24 mouse cellular contexts compared by ENCODE assay signal in genomic region chr4:120914501-120914900, GRCm38 (mm10). TPM values are rescaled to one million over a fixed set of nuclear protein-coding genes. Genes with fewer than 3 reads are reported as not detected.
DNase-seq lines count a peak whose midpoint lies in the region; ATAC-seq and TF ChIP-seq lines count a peak whose summit lies in the region.
"Had no signal": no experiment of that assay in that cellular context is flagged by ENCODE, and none has a peak within 500 bp of the region (broad histone marks: within the 10 kb centered on the region; RNA-seq: fewer than 3 reads in every experiment).

No protein-coding gene starts in this region.

- H3K36me3 ChIP-seq in G1E (replicated peaks) = peaks cover 3% of the 10 kb centered on the region
- H3K36me3 ChIP-seq: embryonic facial prominence, embryonic 12.5 days had no signal

- DNase-seq in lung, postnatal 36 days = peak; percentile 13
- DNase-seq in lung, postnatal 25 days (ENCODE audit: low spot score) = no peak
- peak; percentile 52 for DNase-seq in G1E (ENCODE audit: low spot score)
- no peak for DNase-seq in adrenal gland, postnatal 4 days (ENCODE audit: low spot score in 2 of 2)
- no peak for DNase-seq in cerebellum, postnatal 14 days
- no peak for DNase-seq in gastrocnemius, postnatal 36 days
- DNase-seq: adrenal gland, postnatal 36 days; cerebellum, adult 11-12 months; cerebellum, postnatal 10 days; gastrocnemius, adult 2 months; heart, adult 18-20 months; heart, postnatal 10 days; kidney, postnatal 25 days; layer of hippocampus, postnatal 36 days; lung, adult 2 months; lung, postnatal 14 days; thymus, postnatal 25 days had no signal

- peaks cover 42% of the 10 kb centered on the region for H3K4me1 ChIP-seq in G1E (ENCODE audit: insufficient read depth, low read depth, low read length)
- H3K4me1 ChIP-seq: embryonic facial prominence, embryonic 12.5 days; heart, embryonic 12.5 days; hindbrain, embryonic 12.5 days; limb, embryonic 12.5 days; midbrain, embryonic 10.5 days had no signal

- no peaks in the 10 kb centered on the region for H3K27me3 ChIP-seq in G1E (ENCODE audit: insufficient read depth, low read length)
- H3K27me3 ChIP-seq: embryonic facial prominence, embryonic 12.5 days; hindbrain, embryonic 12.5 days; limb, embryonic 12.5 days had no signal

- no peak for TF ChIP-seq CTCF in G1E (IDR thresholded peaks at IDR 0.05; ENCODE audit: low read depth, low read length)

- intact Hi-C loops in gastrocnemius, postnatal 36 days (cut with DNase I) = loop anchor here (5.0 kb wide), 1 partner anchor 62 kb away; the partner anchor contains the start of gene Rims3

- H3K4me3 ChIP-seq in G1E (ENCODE audit: low read depth, low read length) = peak overlapping the region; percentile 34; the same call in 1 of the 2 replicates
- H3K4me3 ChIP-seq: embryonic facial prominence, embryonic 12.5 days; gastrocnemius, adult 2 months; heart, embryonic 12.5 days; hindbrain, embryonic 12.5 days; limb, embryonic 12.5 days; midbrain, embryonic 10.5 days had no signal

- ATAC-seq in G1E (ENCODE audit: extremely low read depth, insufficient number of reproducible peaks, low FRiP score, poor library complexity, severe bottlenecking) = peak; percentile 74
- peak; percentile 80 to 87 for ATAC-seq in hematopoietic stem cell, adult 5-6 weeks (replicated peaks in 1 of 2; ENCODE audit: insufficient read depth in 1 of 2, low FRiP score in 2 of 2, low TSS enrichment in 1 of 2, low read depth in 1 of 2, poor library complexity in 2 of 2, severe bottlenecking in 2 of 2)
- ATAC-seq: intestine, postnatal 0 days had no signal

- no peaks in the 10 kb centered on the region for H3K9me3 ChIP-seq in G1E (replicated peaks)
- H3K9me3 ChIP-seq: embryonic facial prominence, embryonic 12.5 days; heart, embryonic 12.5 days; hindbrain, embryonic 12.5 days; limb, embryonic 12.5 days; midbrain, embryonic 10.5 days had no signal

RNA-seq across cellular contexts. Expression of gene Exo5, which starts 10.3 kb away (rescaled TPM):
- total RNA-seq in G1E (2014; fragmentation: Nextera tagmentation) (9.2 TPM in 2 replicates), G1E (2017) (12.6 and 14.5 TPM in 2 replicates)
- polyA plus RNA-seq in G1E (2012) = 4.7 and 5.5 TPM in 2 replicates
- total RNA-seq in hematopoietic stem cell, adult 5-6 weeks (2017) = 26.9 and 27.3 TPM in 2 replicates
- total RNA-seq in adrenal gland, postnatal 4 days (2021) = 10 to 100 TPM; 17.0 TPM
- 1 to 10 TPM; 1.4 TPM for total RNA-seq in gastrocnemius, postnatal 36 days (2021)

RNA-seq across cellular contexts. Expression of gene Zfp69, which starts 37.0 kb away (rescaled TPM):
- total RNA-seq in G1E (2014; fragmentation: Nextera tagmentation) (6.6 and 8.1 TPM in 2 replicates), G1E (2017) (3.8 and 4.9 TPM in 2 replicates)
- polyA plus RNA-seq in G1E (2012) = 1.8 and 2.7 TPM in 2 replicates
- 4.2 and 4.3 TPM in 2 replicates for total RNA-seq in hematopoietic stem cell, adult 5-6 weeks (2017)
- total RNA-seq in adrenal gland, postnatal 4 days (2021) = 1 to 10 TPM; 5.8 to 6.7 TPM
- under 1 TPM; 0.48 to 0.59 TPM for total RNA-seq in gastrocnemius, postnatal 36 days (2021)

RNA-seq across cellular contexts. Expression of gene Rims3, which starts 59.9 kb away (rescaled TPM):
- total RNA-seq in G1E (2014; fragmentation: Nextera tagmentation) = not detected in 2 replicates
- 0.06 and 0.16 TPM in 2 replicates for total RNA-seq in G1E (2017)
- not detected in 2 replicates for polyA plus RNA-seq in G1E (2012)
- total RNA-seq in hematopoietic stem cell, adult 5-6 weeks (2017) = 0.30 and 1.2 TPM in 2 replicates
- 10 to 100 TPM; 11.8 to 13.9 TPM for total RNA-seq in adrenal gland, postnatal 4 days (2021)
- under 1 TPM in 1 of 2 experiments, not detected in 1; 0.05 TPM for total RNA-seq in gastrocnemius, postnatal 36 days (2021)

Comparison
In these comparisons a context has a peak if more than half of its experiments do, and no peak if none do; other contexts are left out.
1. DNase-seq: peak in lung, postnatal 36 days (single experiment) and G1E (single experiment); none in lung, postnatal 25 days (single experiment), adrenal gland, postnatal 4 days (0 of 2), cerebellum, postnatal 14 days (0 of 2) and gastrocnemius, postnatal 36 days (0 of 2).
2. RNA of gene Exo5, which starts 10.3 kb away (total RNA-seq): 26.9 to 27.3 TPM in hematopoietic stem cell, adult 5-6 weeks, 17.0 TPM in adrenal gland, postnatal 4 days and 9.2 to 14.5 TPM in G1E; 1.4 TPM in gastrocnemius, postnatal 36 days; every median in the first group is over 4 times any median in the second.